Mouse (Mus musculus): ENCODE measurements around the gene Camp. TPM values are rescaled to one million over a fixed set of nuclear protein-coding genes. Genes with fewer than 3 reads are reported as not detected.
A peak's percentile ranks its signal among the peaks of the same experiment; 100 is the strongest.

The Camp gene
- polyA plus RNA-seq, 1 experiment from 2014 or later, result 0.50 TPM

GRCm38 (mm10) chr9:109876756-109877155 is 27.3 kb upstream of the Camp start:
- Histone ChIP-seq H3K9me3 (no peaks in the 10 kb centered on the region), H3K4me1 (peaks cover 17% of the 10 kb centered on the region), H3K27ac (replicated peaks) (no peak overlapping the region), H3K27me3 (no peaks in the 10 kb centered on the region), H3K36me3 (peaks cover 40% of the 10 kb centered on the region), H3K4me3 (peak overlapping the region; percentile 98), H3K4me2 (replicated peaks) (peak overlapping the region; percentile 88), H3K9ac (replicated peaks) (peak overlapping the region; percentile 95)
- no peak for ATAC-seq (ENCODE audit: low FRiP score, low read depth)
- 11% methylated on average over 3 of the region's 3 CpGs for WGBS

DNA sequence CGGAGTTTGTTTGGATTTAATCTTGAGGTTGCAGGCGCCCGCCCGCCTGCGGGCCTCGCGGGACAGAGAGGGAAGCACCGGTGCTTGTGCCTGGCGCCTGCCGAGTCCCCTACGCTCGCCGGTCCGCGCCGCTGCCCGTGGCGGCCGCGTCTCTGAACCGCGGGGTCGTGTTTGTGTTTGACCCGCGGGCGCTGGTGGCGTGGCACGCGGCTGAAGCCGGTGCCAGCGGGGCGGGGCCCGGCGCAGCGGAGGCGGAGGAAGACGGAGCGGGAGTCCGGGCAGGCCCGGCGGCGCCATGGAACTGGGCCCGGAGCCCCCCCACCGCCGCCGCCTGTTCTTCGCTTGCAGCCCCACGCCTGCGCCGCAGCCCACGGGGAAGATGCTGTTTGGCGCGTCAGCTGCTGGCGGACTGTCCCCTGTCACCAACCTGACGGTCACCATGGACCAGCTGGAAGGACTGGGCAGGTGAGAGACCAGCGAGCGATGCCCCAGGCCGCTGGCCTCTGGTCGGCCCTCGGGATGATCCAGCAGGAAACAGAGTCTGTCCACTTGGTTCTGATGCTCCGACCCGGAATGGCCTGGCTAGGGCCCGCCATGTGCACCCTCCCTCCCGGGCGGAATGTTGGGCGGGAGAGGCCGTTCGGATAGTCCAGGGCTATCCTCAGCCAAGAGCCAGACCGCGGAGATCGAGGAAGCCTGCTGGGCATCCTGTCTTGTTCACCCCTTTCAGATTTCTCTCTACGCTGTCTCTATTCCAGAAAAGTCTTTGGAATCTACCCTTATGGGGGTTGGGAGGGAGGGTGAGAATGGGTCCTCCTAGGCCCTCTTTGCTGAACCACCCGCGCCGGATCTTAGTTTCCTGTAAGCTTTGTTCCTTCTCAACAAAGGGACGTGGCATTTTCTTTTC is 26.5 kb upstream of the Camp start:
- Histone ChIP-seq H3K4me1 (peaks cover 17% of the 10 kb centered on the region), H3K27me3 (no peaks in the 10 kb centered on the region), H3K36me3 (peaks cover 32% of the 10 kb centered on the region), H3K4me3 (peak overlapping the region; percentile 98), H3K27ac (replicated peaks) (peak overlapping the region; percentile 80), H3K9ac (replicated peaks) (peak overlapping the region; percentile 95), H3K4me2 (replicated peaks) (peak overlapping the region; percentile 88), H3K9me3 (no peaks in the 10 kb centered on the region)
- WGBS, result under 1% methylated on average over 67 of the region's 76 CpGs
- ATAC-seq (ENCODE audit: low FRiP score, low read depth), result peak; percentile 72

GRCm38 (mm10) chr9:109874797-109875691 is 25.6 kb upstream of the Camp start, which contains the start of gene Cdc25a:
Gene Cdc25a, plus strand, starts transcription at chr9:109875579.
- peak within 1 kb of the TSS; percentile 80 for H3K27ac ChIP-seq (replicated peaks)
- peak within 1 kb of the TSS; percentile 88 for H3K4me2 ChIP-seq (replicated peaks)
- 6% methylated on average over 33 of the region's 33 CpGs for WGBS
- H3K9ac ChIP-seq (replicated peaks), result peak within 1 kb of the TSS; percentile 95
- peaks cover 23% of the 10 kb centered on the region for H3K36me3 ChIP-seq
- peak; percentile 95 for ATAC-seq (ENCODE audit: low FRiP score, low read depth)
- no peaks in the 10 kb centered on the region for H3K9me3 ChIP-seq
- H3K27me3 ChIP-seq, result no peaks in the 10 kb centered on the region
- peaks cover 17% of the 10 kb centered on the region for H3K4me1 ChIP-seq
- H3K4me3 ChIP-seq, result peak within 1 kb of the TSS; percentile 98

GRCm38 (mm10) chr9:109870983-109871572 is 21.7 kb upstream of the Camp start:
- H3K27me3 ChIP-seq, result no peaks in the 10 kb centered on the region
- H3K4me3 ChIP-seq, result no peak overlapping the region
- WGBS, result 49% methylated on average over 6 of the region's 6 CpGs
- no peak for ATAC-seq (ENCODE audit: low FRiP score, low read depth)
- no peak overlapping the region for H3K4me2 ChIP-seq (replicated peaks)
- no peak overlapping the region for H3K9ac ChIP-seq (replicated peaks)
- H3K36me3 ChIP-seq, result no peaks in the 10 kb centered on the region
- H3K4me1 ChIP-seq, result 0 out of 2 replicates have a peak, but pooled peaks cover 2% of the 10 kb centered on the region
- no peaks in the 10 kb centered on the region for H3K9me3 ChIP-seq
- no peak overlapping the region for H3K27ac ChIP-seq (replicated peaks)

DNA sequence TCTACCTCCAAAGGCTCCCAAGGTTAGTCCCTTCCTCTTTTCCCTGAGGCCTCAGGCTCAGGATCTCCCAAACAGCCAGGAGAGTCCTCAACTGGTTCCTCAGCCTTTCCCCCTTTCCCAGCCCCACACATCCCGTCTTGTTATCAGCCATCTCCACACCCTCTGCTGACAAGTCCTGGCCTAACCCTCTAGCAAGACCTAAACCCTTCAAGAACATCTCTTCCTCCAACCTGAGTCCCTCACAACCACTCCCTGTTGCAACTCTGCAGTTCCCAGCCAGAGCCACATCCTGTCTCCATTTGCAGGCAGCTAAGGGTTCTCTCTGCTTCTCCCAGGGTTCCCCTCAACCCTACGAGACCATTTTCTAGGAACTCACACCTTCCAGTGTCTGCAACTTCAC is 16.8 kb upstream of the Camp start:
- Histone ChIP-seq H3K4me1 (0 out of 2 replicates have a peak, but pooled peaks cover 2% of the 10 kb centered on the region), H3K27me3 (peaks cover 7% of the 10 kb centered on the region; the same call in 1 of the 2 replicates), H3K4me3 (no peak overlapping the region), H3K9me3 (no peaks in the 10 kb centered on the region), H3K36me3 (no peaks in the 10 kb centered on the region), H3K4me2 (replicated peaks) (no peak overlapping the region), H3K27ac (replicated peaks) (no peak overlapping the region), H3K9ac (replicated peaks) (no peak overlapping the region)
- 65% methylated on average over 2 of the region's 2 CpGs for WGBS
- ATAC-seq (ENCODE audit: low FRiP score, low read depth), result no peak

- Histone ChIP-seq H3K36me3 (no peaks in the 10 kb centered on the region), H3K27me3 (peaks cover 7% of the 10 kb centered on the region; the same call in 1 of the 2 replicates), H3K4me3 (no peak overlapping the region), H3K9me3 (no peaks in the 10 kb centered on the region), H3K9ac (replicated peaks) (no peak overlapping the region), H3K27ac (replicated peaks) (no peak overlapping the region), H3K4me2 (replicated peaks) (no peak overlapping the region), H3K4me1 (0 out of 2 replicates have a peak, but pooled peaks cover 2% of the 10 kb centered on the region)
- WGBS, result 74% methylated on average over 3 of the region's 3 CpGs
- ATAC-seq (ENCODE audit: low FRiP score, low read depth), result no peak
Observed at GRCm38 (mm10) chr9:109863085-109863484, 13.7 kb upstream of the Camp start.

- Histone ChIP-seq H3K27ac (replicated peaks) (no peak overlapping the region), H3K4me1 (0 out of 2 replicates have a peak, but pooled peaks cover 2% of the 10 kb centered on the region), H3K36me3 (no peaks in the 10 kb centered on the region), H3K27me3 (peaks cover 7% of the 10 kb centered on the region; the same call in 1 of the 2 replicates), H3K4me2 (replicated peaks) (peak overlapping the region; percentile 33), H3K9me3 (no peaks in the 10 kb centered on the region), H3K9ac (replicated peaks) (no peak overlapping the region), H3K4me3 (no peak overlapping the region)
- ATAC-seq (ENCODE audit: low FRiP score, low read depth), result 0 out of 2 replicates have a peak, but pooled peaks have one; percentile 44
- WGBS, result 21% methylated on average over 20 of the region's 20 CpGs
Observed at GRCm38 (mm10) chr9:109862397-109863044, 13.1 kb upstream of the Camp start.

DNA sequence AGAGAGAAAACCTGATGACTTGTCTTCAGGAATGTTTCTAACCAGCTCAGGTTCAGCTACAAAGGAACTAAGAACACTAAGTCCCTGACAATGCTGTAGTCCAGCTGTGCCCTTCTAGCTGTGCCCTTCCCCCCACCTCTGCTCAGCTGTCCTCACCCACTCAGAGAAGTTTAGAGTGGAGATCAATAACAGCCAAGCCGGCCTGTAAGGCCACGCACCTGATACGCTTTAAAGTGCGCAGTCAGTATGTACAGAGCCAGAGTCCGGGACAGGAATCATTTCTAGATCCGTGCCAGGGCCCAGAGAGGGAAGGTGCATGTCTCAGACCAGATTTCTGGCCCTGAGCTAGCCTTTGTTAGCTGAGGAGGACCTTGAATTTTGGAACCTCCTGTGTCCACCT is 6.5 kb upstream of the Camp start:
- WGBS, result 82% methylated on average over 6 of the region's 6 CpGs
- Histone ChIP-seq H3K4me3 (no peak overlapping the region), H3K9me3 (no peaks in the 10 kb centered on the region), H3K27me3 (no peaks in the 10 kb centered on the region), H3K9ac (replicated peaks) (no peak overlapping the region), H3K27ac (replicated peaks) (no peak overlapping the region), H3K36me3 (no peaks in the 10 kb centered on the region), H3K4me1 (no peaks in the 10 kb centered on the region), H3K4me2 (replicated peaks) (no peak overlapping the region)
- no peak for ATAC-seq (ENCODE audit: low FRiP score, low read depth)

DNA sequence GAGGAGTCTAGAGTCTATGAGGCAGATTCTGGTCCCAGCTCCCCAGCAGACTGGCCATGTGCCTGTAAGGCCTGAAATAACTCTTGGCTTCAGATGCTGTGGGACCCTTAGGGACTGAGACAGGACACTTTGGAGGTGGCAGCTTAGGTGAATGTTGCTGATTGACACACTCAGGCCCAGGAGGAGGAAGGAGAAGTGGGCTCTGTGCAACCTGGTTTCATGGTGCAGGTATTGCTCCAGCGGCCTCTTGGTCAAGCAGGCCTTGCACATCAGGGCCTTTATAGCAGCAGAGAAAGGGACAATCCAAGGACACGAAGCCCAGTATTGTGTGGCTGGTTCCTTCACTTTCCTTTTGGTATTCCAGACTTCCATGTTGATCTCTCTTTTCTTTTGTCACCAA is 4.9 kb upstream of the Camp start:
- no peaks in the 10 kb centered on the region for H3K4me1 ChIP-seq
- H3K27me3 ChIP-seq, result no peaks in the 10 kb centered on the region
- H3K27ac ChIP-seq (replicated peaks), result no peak overlapping the region
- no peak overlapping the region for H3K9ac ChIP-seq (replicated peaks)
- H3K4me2 ChIP-seq (replicated peaks), result no peak overlapping the region
- H3K9me3 ChIP-seq, result no peaks in the 10 kb centered on the region
- no peaks in the 10 kb centered on the region for H3K36me3 ChIP-seq
- no peak for ATAC-seq (ENCODE audit: low FRiP score, low read depth)
- 81% methylated on average over 2 of the region's 2 CpGs for WGBS
- no peak overlapping the region for H3K4me3 ChIP-seq

- Histone ChIP-seq H3K4me1 (no peaks in the 10 kb centered on the region), H3K27me3 (no peaks in the 10 kb centered on the region), H3K36me3 (no peaks in the 10 kb centered on the region; the same call in 1 of the 2 replicates), H3K9me3 (no peaks in the 10 kb centered on the region), H3K27ac (replicated peaks) (no peak overlapping the region), H3K9ac (replicated peaks) (no peak overlapping the region), H3K4me2 (replicated peaks) (no peak overlapping the region), H3K4me3 (no peak overlapping the region)
- no peak for ATAC-seq (ENCODE audit: low FRiP score, low read depth)
- WGBS, result 89% methylated on average over 5 of the region's 5 CpGs
Observed at GRCm38 (mm10) chr9:109850099-109850498, 682 bp upstream of the Camp start.

DNA sequence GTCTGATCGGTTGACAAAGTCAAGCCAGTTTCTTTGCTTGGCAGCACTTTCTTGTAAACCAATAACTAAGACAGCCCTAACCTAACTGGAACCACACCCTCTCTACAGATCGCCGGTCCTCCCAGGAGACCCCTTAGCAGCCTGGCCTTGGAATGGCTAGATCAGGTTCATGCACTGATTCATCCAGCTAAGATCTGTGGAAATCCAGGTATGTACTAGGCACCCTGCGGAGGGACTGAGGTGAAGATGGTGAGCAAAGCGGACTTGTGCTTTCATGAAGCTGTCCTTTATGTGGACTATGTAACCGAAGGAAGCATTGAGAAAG is 16.4 kb downstream of the Camp start:
- Histone ChIP-seq H3K9me3 (no peaks in the 10 kb centered on the region), H3K36me3 (peaks cover 30% of the 10 kb centered on the region), H3K4me2 (replicated peaks) (peak overlapping the region; percentile 64), H3K27ac (replicated peaks) (no peak overlapping the region), H3K27me3 (no peaks in the 10 kb centered on the region), H3K4me3 (peak overlapping the region; percentile 63), H3K4me1 (peaks cover 11% of the 10 kb centered on the region), H3K9ac (replicated peaks) (peak overlapping the region; percentile 54)
- whole genome bisulfite sequencing, result 13% methylated on average over 6 of the region's 6 CpGs
- ATAC-seq (ENCODE audit: low FRiP score, low read depth), result peak; percentile 52; the same call in 1 of the 2 replicates
